Mouse (Mus musculus) hindbrain, embryonic 16.5 days (tissue): ENCODE measurements around the gene Ppat. TPM values are rescaled to one million over a fixed set of nuclear protein-coding genes. Genes with fewer than 3 reads are reported as not detected.

Experiments
- ATAC-seq: fragments of 200-750 bp; cut with Nextera tagmentation; 2 replicates; pipeline ENCODE4 v1.8.0; 2017; ENCODE audit warnings: moderate TSS enrichment, moderate library complexity
- H3K27ac ChIP-seq: fragments of 300-500 bp; sonication (generic); 2 replicates; pipeline ENCODE4 v1.5.1; 2014; ENCODE audit warnings: low read depth, mild to moderate bottlenecking, control low read depth, low read length, moderate library complexity
- H3K27me3 ChIP-seq: fragments of 300-500 bp; sonication (generic); replicated peaks from 2 replicates; pipeline ENCODE4 v1.6.1; 2014; ENCODE audit warnings: low read length; ENCODE audit not compliant: control insufficient read depth, insufficient read depth
- H3K36me3 ChIP-seq: fragments of 300-500 bp; sonication (generic); 2 replicates; pipeline ENCODE4 v1.6.1; 2014; ENCODE audit warnings: mild to moderate bottlenecking, low read length, moderate library complexity, mixed read lengths; ENCODE audit not compliant: control insufficient read depth, insufficient read depth
- H3K4me1 ChIP-seq: fragments of 300-500 bp; sonication (generic); 2 replicates; pipeline ENCODE4 v1.6.1; 2014; ENCODE audit warnings: low read depth, low read length; ENCODE audit not compliant: control insufficient read depth, insufficient read depth
- H3K4me2 ChIP-seq: fragments of 300-500 bp; sonication (generic); 2 replicates; pipeline ENCODE4 v1.6.1; 2014; ENCODE audit warnings: mild to moderate bottlenecking, low read length, control low read depth, moderate library complexity
- H3K4me3 ChIP-seq: fragments of 300-500 bp; sonication (generic); 2 replicates; pipeline ENCODE4 v1.5.1; 2014; ENCODE audit warnings: mild to moderate bottlenecking, low read length, control low read depth, moderate library complexity
- H3K9ac ChIP-seq: fragments of 300-500 bp; sonication (generic); 2 replicates; pipeline ENCODE4 v1.6.1; 2014; ENCODE audit warnings: low read depth, mild to moderate bottlenecking, control low read depth, low read length, moderate library complexity
- H3K9me3 ChIP-seq: fragments of 300-500 bp; sonication (generic); 2 replicates; pipeline ENCODE4 v1.6.1; 2014; ENCODE audit warnings: mild to moderate bottlenecking, low read length, moderate library complexity; ENCODE audit not compliant: control insufficient read depth
- WGBS: fragments of 180-500 bp; shearing (Covaris S2); extraction: QIAGEN DNeasy Blood & Tissue Kit; methylation state at CpG from one replicate; pipeline ENCODE4 v1.1.7; 2014; 5-methylcytosine and 5-hydroxymethylcytosine counted together
- polyA plus RNA-seq: library from polyadenylated mRNA; unstranded; fragments of >200 nt; fragmentation: Nextera tagmentation; extraction: Ambion mirVana; gene quantifications from 2 replicates; pipeline ENCODE4 v1.2.1, GENCODE M21; 2015

The Ppat gene
- polyA plus RNA-seq, 1 experiment from 2014 or later, result 12.2 TPM

DNA sequence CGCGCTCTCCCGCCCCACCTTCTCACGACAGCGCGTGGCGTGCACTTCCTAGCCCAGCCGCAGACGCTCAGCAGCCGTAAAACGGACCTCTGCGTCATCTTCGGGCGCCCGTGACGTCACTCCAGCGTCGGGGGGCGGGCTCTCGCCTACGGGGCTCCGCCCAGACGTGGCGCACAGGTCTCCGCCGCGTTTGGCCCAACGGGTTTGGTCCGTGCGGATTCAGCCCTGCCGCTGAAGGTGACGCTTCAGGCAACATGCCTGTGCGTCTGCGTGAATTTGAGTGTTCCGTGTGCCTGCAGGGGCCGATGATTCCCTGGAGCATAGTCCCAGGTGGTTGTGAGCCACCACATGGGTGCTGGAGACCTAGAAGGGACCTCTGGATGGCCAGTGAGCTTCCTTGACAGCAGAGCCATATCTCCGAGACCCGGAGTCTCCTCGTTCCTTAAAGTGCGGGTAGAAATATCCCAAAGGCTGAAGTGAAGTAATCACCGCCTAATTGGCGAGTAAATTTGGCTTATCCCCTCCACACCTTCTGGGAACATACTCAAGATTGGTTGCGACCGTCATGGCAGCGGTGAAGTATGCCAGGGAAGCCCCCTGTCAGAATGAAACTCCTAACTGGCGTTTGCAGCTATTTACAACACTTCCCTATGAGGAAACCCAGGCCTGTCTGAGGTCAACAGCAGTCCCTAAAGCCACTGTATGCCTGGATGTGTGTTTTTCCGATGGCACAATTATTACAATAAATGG is 45.8 kb downstream of the Ppat start, which contains the start of gene Aasdh:
Aasdh (minus strand) TSS at position 110 of the 750 bp plus-strand sequence.
- under 1% methylated on average over 47 of the region's 47 CpGs for WGBS
- no peaks in the 10 kb centered on the region for H3K9me3 ChIP-seq
- peak; percentile 99 for ATAC-seq
- H3K27me3 ChIP-seq, result no peaks in the 10 kb centered on the region
- no peaks in the 10 kb centered on the region for H3K36me3 ChIP-seq
- peak within 1 kb of the TSS; percentile 88 for H3K27ac ChIP-seq
- H3K4me3 ChIP-seq, result peak within 1 kb of the TSS; percentile 72
- H3K4me1 ChIP-seq, result peaks cover 7% of the 10 kb centered on the region; the same call in 1 of the 2 replicates
- peak within 1 kb of the TSS; percentile 81 for H3K4me2 ChIP-seq
- peak within 1 kb of the TSS; percentile 83 for H3K9ac ChIP-seq

DNA sequence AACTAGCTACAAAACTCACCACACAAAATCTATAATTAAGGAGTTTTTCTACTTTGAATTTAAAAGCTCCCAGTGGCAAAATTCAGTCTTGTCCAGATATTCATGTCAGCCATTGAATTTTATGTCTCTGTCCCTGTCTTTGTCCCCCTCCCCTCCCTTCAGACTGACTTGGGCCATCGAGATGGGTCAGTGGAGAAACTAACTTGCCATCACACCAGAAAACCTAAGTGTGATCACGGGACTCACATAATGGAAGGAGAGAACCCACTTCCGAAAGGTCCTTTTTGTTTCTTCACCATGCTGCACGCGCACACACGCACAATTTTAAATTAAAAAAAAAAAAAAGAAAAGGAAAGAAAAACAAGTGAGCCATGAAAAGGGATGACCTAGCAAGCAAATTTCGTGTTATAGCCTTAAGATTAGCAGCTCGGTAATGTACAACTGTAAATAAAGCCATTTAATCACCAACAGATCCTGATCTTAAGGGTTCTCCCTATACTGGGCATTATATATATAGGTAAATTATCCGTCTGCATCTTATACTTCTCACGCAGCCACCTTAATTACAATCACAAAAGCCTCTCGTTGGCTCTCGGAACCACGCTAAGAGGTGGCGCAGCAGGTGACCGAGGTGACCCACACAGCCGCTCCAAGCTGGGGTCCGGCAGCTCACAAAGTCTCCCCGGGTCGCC is 46.5 kb downstream of the Ppat start:
- Histone ChIP-seq H3K27me3 (no peaks in the 10 kb centered on the region), H3K9ac (peak overlapping the region; percentile 83), H3K4me3 (peak overlapping the region; percentile 72), H3K4me2 (peak overlapping the region; percentile 56), H3K9me3 (no peaks in the 10 kb centered on the region), H3K36me3 (peaks cover 3% of the 10 kb centered on the region; the same call in 1 of the 2 replicates), H3K4me1 (peaks cover 7% of the 10 kb centered on the region; the same call in 1 of the 2 replicates), H3K27ac (peak overlapping the region; percentile 82)
- 1% methylated on average over 19 of the region's 19 CpGs for WGBS
- ATAC-seq, result peak; percentile 76

DNA sequence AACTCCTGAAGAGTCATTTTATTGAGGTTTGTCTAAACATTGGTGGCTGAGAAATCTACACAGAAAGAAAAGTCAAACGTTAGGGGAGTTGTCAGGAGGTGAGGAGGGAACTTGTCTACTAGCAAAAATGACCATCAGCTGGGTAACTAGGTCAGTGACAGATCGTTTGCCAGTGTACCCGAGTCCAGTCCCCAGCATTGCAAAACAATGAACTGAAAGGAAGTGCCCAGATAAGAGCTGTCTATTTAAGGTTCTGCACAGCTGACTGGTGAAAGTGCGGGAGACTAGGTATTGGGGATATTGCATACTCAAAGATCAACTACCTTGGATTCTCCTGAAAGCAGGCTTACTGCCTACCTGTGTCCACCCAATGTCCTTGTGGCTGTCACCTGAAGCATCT is 49.2 kb downstream of the Ppat start:
- no peak for ATAC-seq
- Histone ChIP-seq H3K9me3 (no peaks in the 10 kb centered on the region), H3K36me3 (peaks cover 3% of the 10 kb centered on the region; the same call in 1 of the 2 replicates), H3K27me3 (no peaks in the 10 kb centered on the region), H3K27ac (no peak overlapping the region), H3K9ac (no peak overlapping the region), H3K4me3 (no peak overlapping the region), H3K4me2 (no peak overlapping the region), H3K4me1 (peaks cover 7% of the 10 kb centered on the region; the same call in 1 of the 2 replicates)
- WGBS, result 84% methylated on average over 4 of the region's 4 CpGs

DNA sequence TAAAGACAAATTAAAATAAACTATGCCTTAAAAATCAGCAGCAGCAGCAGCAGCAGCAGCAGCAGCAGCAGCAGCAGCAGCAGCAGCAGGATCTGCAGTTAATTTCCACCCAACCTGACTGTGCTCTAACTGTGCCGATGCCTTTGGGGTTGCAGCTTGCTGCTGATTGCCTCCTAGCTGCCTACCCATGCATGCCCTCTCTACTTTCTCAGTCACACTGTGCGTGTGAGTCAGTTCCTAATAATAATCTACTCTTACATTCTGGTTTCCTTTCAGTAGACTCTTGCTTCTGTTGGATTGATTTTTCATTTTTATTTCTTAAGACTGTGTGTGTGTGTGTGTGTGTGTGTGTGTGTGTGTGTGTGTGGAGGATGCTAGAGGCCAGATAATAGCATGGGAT is 58.3 kb downstream of the Ppat start:
- no peak overlapping the region for H3K27ac ChIP-seq
- H3K4me3 ChIP-seq, result no peak overlapping the region
- WGBS, result 84% methylated on average over 2 of the region's 2 CpGs
- peaks cover 2% of the 10 kb centered on the region; the same call in 1 of the 2 replicates for H3K36me3 ChIP-seq
- H3K27me3 ChIP-seq, result no peaks in the 10 kb centered on the region
- no peaks in the 10 kb centered on the region for H3K9me3 ChIP-seq
- no peak overlapping the region for H3K9ac ChIP-seq
- H3K4me1 ChIP-seq, result no peaks in the 10 kb centered on the region
- ATAC-seq, result no peak
- no peak overlapping the region for H3K4me2 ChIP-seq

DNA sequence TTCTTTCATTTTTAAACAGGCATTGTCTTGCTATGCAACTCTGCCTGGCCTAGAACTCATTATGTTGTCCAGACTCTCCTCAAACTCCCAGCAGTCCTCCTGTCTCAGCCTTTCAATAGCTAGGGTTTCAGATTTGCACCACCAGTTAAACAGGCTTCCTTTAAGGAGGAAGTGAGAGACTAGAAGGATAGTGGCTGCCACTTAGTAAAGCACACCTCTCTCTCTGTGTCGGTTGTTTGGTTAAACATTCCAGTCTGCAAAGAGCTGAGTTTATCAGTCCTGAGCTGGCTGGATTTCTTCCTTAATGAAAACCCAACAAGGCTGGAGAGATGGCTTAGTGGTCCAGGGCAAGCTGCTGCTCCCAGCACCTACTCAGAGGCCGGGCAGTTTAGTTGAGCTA is 58.8 kb downstream of the Ppat start:
- H3K4me2 ChIP-seq, result no peak overlapping the region
- no peaks in the 10 kb centered on the region for H3K27me3 ChIP-seq
- ATAC-seq, result no peak
- H3K36me3 ChIP-seq, result peaks cover 2% of the 10 kb centered on the region; the same call in 1 of the 2 replicates
- H3K9ac ChIP-seq, result no peak overlapping the region
- H3K4me3 ChIP-seq, result no peak overlapping the region
- no peaks in the 10 kb centered on the region for H3K4me1 ChIP-seq
- WGBS, result 93% methylated on average over 2 of the region's 2 CpGs
- no peaks in the 10 kb centered on the region for H3K9me3 ChIP-seq
- no peak overlapping the region for H3K27ac ChIP-seq

DNA sequence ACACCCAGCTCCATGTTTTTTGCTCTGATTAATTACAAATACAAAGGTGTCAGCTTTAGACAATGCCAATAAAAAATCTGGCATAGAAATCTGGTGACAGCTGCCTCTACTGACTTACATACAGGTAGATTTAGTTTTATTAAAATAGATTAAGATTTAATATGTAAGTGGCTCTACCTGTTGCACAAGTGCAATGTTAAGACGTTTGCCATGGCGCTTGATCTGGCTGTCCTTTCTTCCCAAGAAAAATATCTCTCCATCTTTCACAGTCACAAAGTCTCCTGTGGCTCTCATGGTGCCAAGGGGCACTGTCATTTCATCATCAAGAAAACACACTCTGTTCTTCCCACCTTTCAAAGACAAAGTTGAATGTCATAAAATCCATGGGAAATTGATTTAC is 64.4 kb downstream of the Ppat start:
- Histone ChIP-seq H3K4me3 (no peak overlapping the region), H3K9ac (no peak overlapping the region), H3K27me3 (no peaks in the 10 kb centered on the region), H3K4me1 (no peaks in the 10 kb centered on the region), H3K9me3 (no peaks in the 10 kb centered on the region), H3K36me3 (peaks cover 16% of the 10 kb centered on the region), H3K27ac (no peak overlapping the region), H3K4me2 (no peak overlapping the region)
- 97% methylated on average over 2 of the region's 2 CpGs for WGBS
- no peak for ATAC-seq

DNA sequence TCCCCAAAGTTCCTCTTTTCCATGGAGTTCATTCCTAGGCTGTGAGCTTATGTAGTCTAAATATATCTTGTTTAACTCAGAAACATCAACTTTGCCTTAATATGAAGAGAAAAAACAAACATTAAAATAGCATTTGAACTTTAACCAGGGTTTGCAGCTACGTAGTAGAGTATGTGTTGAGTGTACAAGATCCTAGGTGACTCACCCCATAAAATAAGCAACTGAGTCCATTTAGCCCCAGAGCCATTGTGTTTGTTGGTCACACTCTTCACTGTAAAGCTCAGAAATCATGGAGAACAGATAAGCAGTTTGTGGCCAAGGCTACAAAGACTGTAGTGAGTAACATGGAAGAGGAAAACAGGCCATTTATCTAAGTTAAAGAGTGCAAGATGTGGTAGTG is 67.3 kb downstream of the Ppat start:
- no peaks in the 10 kb centered on the region for H3K27me3 ChIP-seq
- no peaks in the 10 kb centered on the region for H3K4me1 ChIP-seq
- no peak overlapping the region for H3K4me3 ChIP-seq
- WGBS, result 93% methylated on average over 1 of the region's 1 CpGs
- H3K36me3 ChIP-seq, result peaks cover 16% of the 10 kb centered on the region
- H3K9ac ChIP-seq, result no peak overlapping the region
- no peak overlapping the region for H3K27ac ChIP-seq
- no peaks in the 10 kb centered on the region for H3K9me3 ChIP-seq
- ATAC-seq, result no peak
- no peak overlapping the region for H3K4me2 ChIP-seq

DNA sequence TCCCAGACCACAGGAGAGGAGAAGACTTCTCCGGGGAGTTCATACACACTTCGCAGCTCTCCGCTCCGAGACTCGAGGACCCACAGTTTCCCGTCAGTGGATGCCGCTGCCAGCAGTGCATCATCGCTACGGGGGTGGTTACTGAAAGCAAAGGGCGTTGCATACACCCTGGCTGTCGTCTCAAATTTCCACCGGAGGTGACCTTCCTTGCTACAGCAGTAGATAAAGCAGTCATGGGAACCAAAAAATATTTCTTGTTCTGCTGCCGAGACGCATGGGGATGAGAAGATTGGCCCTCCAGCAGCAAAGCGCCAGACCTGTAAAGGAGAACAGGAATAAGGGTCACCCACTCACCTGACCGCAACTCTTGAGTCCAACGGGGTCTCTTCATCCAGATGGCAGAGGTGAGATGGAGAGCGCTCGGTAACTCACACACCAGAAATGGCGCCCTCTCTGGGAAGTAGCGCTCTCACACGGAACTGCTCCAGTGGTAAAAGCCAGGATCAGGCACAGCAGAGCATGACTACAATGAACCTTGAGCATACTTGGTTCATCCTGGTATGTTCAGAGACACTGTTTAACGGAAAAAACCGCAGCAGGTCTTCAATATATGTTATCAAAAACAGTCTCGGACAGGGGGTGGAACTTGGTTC is 75.1 kb downstream of the Ppat start:
- no peak overlapping the region for H3K9ac ChIP-seq
- WGBS, result 90% methylated on average over 25 of the region's 25 CpGs
- no peaks in the 10 kb centered on the region for H3K4me1 ChIP-seq
- no peaks in the 10 kb centered on the region for H3K27me3 ChIP-seq
- peaks cover 12% of the 10 kb centered on the region for H3K36me3 ChIP-seq
- no peak for ATAC-seq
- no peak overlapping the region for H3K27ac ChIP-seq
- H3K9me3 ChIP-seq, result no peaks in the 10 kb centered on the region
- H3K4me2 ChIP-seq, result no peak overlapping the region
- no peak overlapping the region for H3K4me3 ChIP-seq

DNA sequence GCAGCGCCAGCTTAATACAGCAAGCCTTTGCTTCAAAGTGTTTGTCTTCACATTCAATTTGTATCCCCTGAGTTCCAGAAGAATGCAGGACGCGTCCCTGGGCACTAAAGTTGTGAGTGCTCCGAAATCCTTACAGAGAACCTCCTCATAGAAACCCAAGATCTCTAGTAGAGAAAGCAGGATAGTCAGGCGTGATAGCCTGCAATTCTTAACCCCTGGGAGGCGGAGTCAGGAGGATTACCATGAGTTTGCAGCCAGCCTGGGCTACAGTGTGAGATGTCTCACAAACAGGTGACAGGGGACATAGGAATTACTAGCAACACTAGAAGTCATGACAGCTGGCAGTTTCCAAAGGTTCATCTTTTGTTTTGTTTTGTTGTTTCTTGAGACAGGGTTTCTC is 81.8 kb downstream of the Ppat start:
- Histone ChIP-seq H3K27ac (no peak overlapping the region), H3K27me3 (no peaks in the 10 kb centered on the region), H3K4me1 (no peaks in the 10 kb centered on the region), H3K36me3 (peaks cover 16% of the 10 kb centered on the region), H3K4me3 (no peak overlapping the region), H3K9ac (no peak overlapping the region), H3K9me3 (no peaks in the 10 kb centered on the region), H3K4me2 (peak overlapping the region; percentile 36)
- no peak for ATAC-seq
- WGBS, result 58% methylated on average over 6 of the region's 6 CpGs
